Mouse (Mus musculus) lung, embryonic 15.5 days (tissue): ENCODE measurements around the gene Selp. TPM values are rescaled to one million over a fixed set of nuclear protein-coding genes. Genes with fewer than 3 reads are reported as not detected.

Source experiments
- ATAC-seq: fragments of 200-750 bp; cut with Nextera tagmentation; 2 replicates; pipeline ENCODE4 v1.8.0; 2017; ENCODE audit warnings: moderate number of reproducible peaks, borderline replicate concordance; ENCODE audit not compliant: low FRiP score, low TSS enrichment; ENCODE audit errors: extremely low read depth
- H3K27ac ChIP-seq: fragments of 300-500 bp; sonication (generic); 2 replicates; pipeline ENCODE4 v1.5.1; 2015; ENCODE audit warnings: moderate library complexity, mild to moderate bottlenecking, inconsistent platforms
- H3K27me3 ChIP-seq: fragments of 300-500 bp; sonication (generic); 2 replicates; pipeline ENCODE4 v1.6.1; 2015; ENCODE audit warnings: inconsistent platforms
- H3K36me3 ChIP-seq: fragments of 300-500 bp; sonication (generic); 2 replicates; pipeline ENCODE4 v1.6.1; 2015; ENCODE audit warnings: inconsistent platforms
- H3K4me1 ChIP-seq: fragments of 300-500 bp; sonication (generic); 2 replicates; pipeline ENCODE4 v1.6.1; 2015; ENCODE audit warnings: inconsistent platforms
- H3K4me2 ChIP-seq: fragments of 300-500 bp; sonication (generic); 2 replicates; pipeline ENCODE4 v1.6.1; 2015; ENCODE audit warnings: inconsistent platforms, mild to moderate bottlenecking, moderate library complexity
- H3K4me3 ChIP-seq: fragments of 300-500 bp; sonication (generic); 2 replicates; pipeline ENCODE4 v1.5.1; 2015; ENCODE audit warnings: mild to moderate bottlenecking, inconsistent platforms
- H3K9ac ChIP-seq: fragments of 300-500 bp; sonication (generic); 2 replicates; pipeline ENCODE4 v1.6.1; 2015; ENCODE audit warnings: inconsistent platforms
- H3K9me3 ChIP-seq: fragments of 300-500 bp; sonication (generic); 2 replicates; pipeline ENCODE4 v1.6.1; 2016; ENCODE audit warnings: inconsistent platforms
- whole genome bisulfite sequencing: fragments of 180-500 bp; shearing (Covaris S2); methylation state at CpG from one replicate; pipeline ENCODE4 v1.1.7; 2015; 5-methylcytosine and 5-hydroxymethylcytosine counted together
- polyA plus RNA-seq: library from polyadenylated mRNA; unstranded; fragments of >200 nt; fragmentation: Nextera tagmentation; extraction: Ambion mirVana; gene quantifications from 2 replicates; pipeline ENCODE4 v1.2.1, GENCODE M21; 2015

Gene Selp
- polyA plus RNA-seq, 1 experiment from 2014 or later = 0.37 TPM

DNA sequence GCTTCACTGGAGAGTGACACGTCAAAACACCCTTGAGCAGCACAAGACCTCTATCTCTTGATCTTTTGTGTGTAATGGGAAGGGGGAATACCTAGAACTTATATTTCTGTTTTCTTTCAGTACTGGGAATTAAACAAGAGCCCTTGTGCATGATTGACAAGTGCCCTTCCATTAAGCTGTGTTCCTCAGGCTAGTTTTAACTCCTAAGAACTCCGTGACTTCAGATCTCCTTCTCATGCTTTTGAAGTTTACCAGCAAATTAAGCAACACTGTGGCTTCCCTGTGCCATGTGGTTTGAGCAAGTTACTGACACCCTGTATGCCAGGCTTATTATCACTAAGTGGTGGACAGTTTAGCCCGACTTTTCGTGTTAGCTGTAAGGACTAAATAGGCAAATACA, 32.0 kb upstream of the Selp start:
- no peak overlapping the region for H3K27ac ChIP-seq
- H3K27me3 ChIP-seq = no peaks in the 10 kb centered on the region
- no peak for ATAC-seq
- H3K4me3 ChIP-seq = no peak overlapping the region
- 81% methylated on average over 4 of the region's 4 CpGs for WGBS
- no peaks in the 10 kb centered on the region for H3K4me1 ChIP-seq
- H3K36me3 ChIP-seq = no peaks in the 10 kb centered on the region
- no peak overlapping the region for H3K9ac ChIP-seq
- no peak overlapping the region for H3K4me2 ChIP-seq
- H3K9me3 ChIP-seq = no peaks in the 10 kb centered on the region

GRCm38 (mm10) chr1:164086797-164087196, 28.3 kb upstream of the Selp start:
- no peaks in the 10 kb centered on the region for H3K36me3 ChIP-seq
- 81% methylated on average over 3 of the region's 3 CpGs for WGBS

GRCm38 (mm10) chr1:164087872-164088271, 27.2 kb upstream of the Selp start:
- Histone ChIP-seq H3K4me2 (no peak overlapping the region), H3K4me1 (no peaks in the 10 kb centered on the region), H3K9me3 (no peaks in the 10 kb centered on the region), H3K27me3 (no peaks in the 10 kb centered on the region), H3K36me3 (no peaks in the 10 kb centered on the region), H3K9ac (no peak overlapping the region), H3K4me3 (no peak overlapping the region), H3K27ac (no peak overlapping the region)
- WGBS = 87% methylated on average over 5 of the region's 5 CpGs
- no peak for ATAC-seq

More at GRCm38 (mm10) chr1:164086797-164087196, 28.3 kb upstream of the Selp start:
- no peak overlapping the region for H3K27ac ChIP-seq
- no peak overlapping the region for H3K4me3 ChIP-seq
- H3K9ac ChIP-seq = no peak overlapping the region
- no peak for ATAC-seq
- no peaks in the 10 kb centered on the region for H3K27me3 ChIP-seq
- no peak overlapping the region for H3K4me2 ChIP-seq
- H3K9me3 ChIP-seq = no peaks in the 10 kb centered on the region
- no peaks in the 10 kb centered on the region for H3K4me1 ChIP-seq

DNA sequence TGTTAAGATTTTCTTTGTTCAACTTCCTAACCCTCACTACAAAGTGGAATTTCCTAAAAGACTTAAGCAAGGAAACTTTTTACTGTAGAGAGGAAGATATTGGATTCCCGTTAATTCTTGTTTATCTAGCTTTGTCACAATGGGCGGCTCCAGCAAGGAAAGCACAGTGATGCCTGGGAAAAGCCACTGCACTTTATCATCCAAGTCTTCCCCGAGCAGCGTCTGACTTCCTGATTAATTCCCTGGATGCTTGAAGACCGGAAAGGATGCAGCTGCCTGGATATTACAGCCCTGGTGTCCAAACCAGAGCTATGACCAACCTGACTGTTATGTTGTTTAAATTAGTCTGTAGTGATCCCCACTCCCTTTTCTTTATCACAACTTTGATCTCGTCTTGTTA, 18.3 kb upstream of the Selp start:
- H3K36me3 ChIP-seq = no peaks in the 10 kb centered on the region
- no peak overlapping the region for H3K9ac ChIP-seq
- 27% methylated on average over 6 of the region's 6 CpGs for WGBS
- no peak for ATAC-seq
- H3K9me3 ChIP-seq = no peaks in the 10 kb centered on the region
- no peak overlapping the region for H3K4me2 ChIP-seq
- no peaks in the 10 kb centered on the region for H3K27me3 ChIP-seq
- no peak overlapping the region for H3K4me3 ChIP-seq
- H3K27ac ChIP-seq = no peak overlapping the region
- H3K4me1 ChIP-seq = no peaks in the 10 kb centered on the region

DNA sequence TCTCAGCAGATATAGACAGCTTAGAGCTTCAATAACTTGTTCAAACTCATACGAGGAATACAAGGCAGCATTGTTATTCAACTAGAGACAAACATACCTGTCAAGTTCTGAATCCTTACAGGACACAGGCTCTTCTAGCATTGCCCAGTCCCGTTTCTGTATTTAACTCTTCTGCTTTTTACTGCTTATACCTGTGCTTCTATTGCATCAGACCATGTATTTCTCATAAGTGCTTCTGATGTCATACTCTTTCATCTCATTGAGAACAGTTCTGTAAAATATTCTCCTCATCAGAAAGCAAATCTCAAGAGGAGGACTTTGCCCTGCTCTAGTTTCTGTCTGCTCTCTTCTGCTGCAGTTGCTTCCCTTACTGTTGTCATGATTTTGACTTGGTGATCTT, 17.2 kb upstream of the Selp start:
- Histone ChIP-seq H3K36me3 (no peaks in the 10 kb centered on the region), H3K27ac (no peak overlapping the region), H3K9ac (no peak overlapping the region), H3K4me2 (no peak overlapping the region), H3K4me3 (no peak overlapping the region), H3K9me3 (no peaks in the 10 kb centered on the region), H3K4me1 (no peaks in the 10 kb centered on the region), H3K27me3 (no peaks in the 10 kb centered on the region)
- WGBS = 73% methylated on average over 2 of the region's 2 CpGs
- ATAC-seq = no peak

GRCm38 (mm10) chr1:164098372-164098771, 16.7 kb upstream of the Selp start:
- H3K36me3 ChIP-seq = no peaks in the 10 kb centered on the region
- no peaks in the 10 kb centered on the region for H3K9me3 ChIP-seq
- no peaks in the 10 kb centered on the region for H3K27me3 ChIP-seq
- no peak overlapping the region for H3K4me2 ChIP-seq
- no peak overlapping the region for H3K27ac ChIP-seq
- H3K9ac ChIP-seq = no peak overlapping the region
- no peak for ATAC-seq
- H3K4me1 ChIP-seq = no peaks in the 10 kb centered on the region
- WGBS = 58% methylated on average over 2 of the region's 2 CpGs
- no peak overlapping the region for H3K4me3 ChIP-seq

- H3K36me3 ChIP-seq = no peaks in the 10 kb centered on the region
- no peak for ATAC-seq
- no peak overlapping the region for H3K27ac ChIP-seq
- no peaks in the 10 kb centered on the region for H3K4me1 ChIP-seq
- no peaks in the 10 kb centered on the region for H3K27me3 ChIP-seq
- H3K4me2 ChIP-seq = no peak overlapping the region
- no peak overlapping the region for H3K9ac ChIP-seq
- 62% methylated on average over 2 of the region's 2 CpGs for WGBS
- H3K4me3 ChIP-seq = no peak overlapping the region
- H3K9me3 ChIP-seq = no peaks in the 10 kb centered on the region
These were observed 5.3 kb upstream of the Selp start for GRCm38 (mm10) chr1:164109763-164110162.

DNA sequence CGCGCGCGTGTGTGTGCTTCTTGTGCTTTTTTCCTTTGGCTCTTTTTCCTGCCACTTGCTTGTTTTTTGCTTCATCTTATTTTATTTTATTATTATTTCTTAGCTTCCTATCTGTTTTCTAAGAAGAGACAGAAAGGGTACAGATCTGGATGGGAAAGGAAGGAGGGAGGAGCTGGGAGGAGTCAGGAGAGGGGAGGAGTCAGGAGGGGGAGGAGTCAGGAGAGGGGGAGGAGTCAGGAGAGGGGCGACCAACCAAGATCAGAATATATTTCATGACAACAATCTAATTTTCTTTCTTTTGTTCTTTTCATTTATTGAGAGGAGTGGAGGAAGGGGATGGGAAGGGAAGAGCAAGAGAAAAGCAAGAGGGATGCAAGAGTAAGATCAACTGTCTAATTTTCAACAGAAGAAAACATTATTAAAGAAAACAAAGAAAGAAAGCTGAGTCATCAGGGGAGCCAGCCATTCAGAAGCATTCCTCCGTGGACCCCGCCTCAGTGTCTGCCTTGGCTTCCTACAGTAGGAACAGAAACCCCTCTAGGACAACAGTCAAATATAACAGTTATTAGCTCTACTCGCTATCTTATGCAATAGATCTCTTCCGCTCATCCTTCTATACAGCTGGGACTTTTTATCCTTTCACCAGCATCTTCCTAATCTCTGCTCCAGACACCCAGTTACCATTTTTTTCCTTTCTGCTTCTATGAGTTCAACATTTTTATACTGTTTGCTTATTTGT, 4.3 kb upstream of the Selp start:
- H3K27me3 ChIP-seq = no peaks in the 10 kb centered on the region
- ATAC-seq = no peak

DNA sequence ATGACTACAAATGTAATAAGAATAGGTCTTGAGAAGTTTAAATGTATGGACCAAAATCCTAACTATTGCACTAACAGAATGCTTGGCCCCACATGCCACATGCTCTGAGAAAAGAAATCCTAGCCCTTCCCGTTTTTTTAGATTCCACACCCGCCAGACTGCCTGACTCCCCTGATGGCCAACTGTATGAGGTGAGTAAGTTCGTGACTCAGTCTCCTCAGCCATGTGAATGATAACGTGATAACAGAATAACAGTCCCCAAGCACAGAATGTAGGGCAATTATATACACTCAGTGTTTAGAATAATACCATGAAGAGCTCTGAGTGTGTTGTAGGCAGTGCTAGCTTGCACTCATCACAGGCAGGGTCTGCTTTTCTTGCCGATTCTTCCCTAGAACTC, 784 bp upstream of the Selp start:
- H3K4me3 ChIP-seq = no peak overlapping the region
- no peak for ATAC-seq
- WGBS = 72% methylated on average over 5 of the region's 5 CpGs
- H3K4me2 ChIP-seq = no peak overlapping the region
- H3K4me1 ChIP-seq = no peaks in the 10 kb centered on the region
- H3K36me3 ChIP-seq = no peaks in the 10 kb centered on the region
- H3K9ac ChIP-seq = no peak overlapping the region
- H3K9me3 ChIP-seq = no peaks in the 10 kb centered on the region
- H3K27ac ChIP-seq = no peak overlapping the region
- no peaks in the 10 kb centered on the region for H3K27me3 ChIP-seq

More for the DNA sequence above, 4.3 kb upstream of the Selp start:
- Histone ChIP-seq H3K9me3 (no peaks in the 10 kb centered on the region), H3K4me2 (no peak overlapping the region), H3K9ac (no peak overlapping the region), H3K36me3 (no peaks in the 10 kb centered on the region), H3K4me3 (no peak overlapping the region), H3K4me1 (no peaks in the 10 kb centered on the region), H3K27ac (no peak overlapping the region)
- 90% methylated on average over 9 of the region's 9 CpGs for WGBS

- no peak for ATAC-seq
- Histone ChIP-seq H3K4me1 (no peaks in the 10 kb centered on the region), H3K36me3 (no peaks in the 10 kb centered on the region), H3K27me3 (no peaks in the 10 kb centered on the region), H3K9me3 (no peaks in the 10 kb centered on the region), H3K27ac (no peak overlapping the region), H3K4me2 (no peak overlapping the region), H3K4me3 (no peak overlapping the region), H3K9ac (no peak overlapping the region)
- WGBS = 77% methylated on average over 6 of the region's 6 CpGs
These were observed 583 bp downstream of the Selp start for GRCm38 (mm10) chr1:164115647-164116046.

- Histone ChIP-seq H3K9ac (no peak overlapping the region), H3K27me3 (no peaks in the 10 kb centered on the region), H3K4me1 (no peaks in the 10 kb centered on the region), H3K4me3 (no peak overlapping the region), H3K4me2 (no peak overlapping the region), H3K9me3 (no peaks in the 10 kb centered on the region), H3K27ac (no peak overlapping the region), H3K36me3 (no peaks in the 10 kb centered on the region)
- WGBS = 81% methylated on average over 6 of the region's 6 CpGs
- ATAC-seq = no peak
These were observed 2.8 kb downstream of the Selp start for GRCm38 (mm10) chr1:164117869-164118268.

DNA sequence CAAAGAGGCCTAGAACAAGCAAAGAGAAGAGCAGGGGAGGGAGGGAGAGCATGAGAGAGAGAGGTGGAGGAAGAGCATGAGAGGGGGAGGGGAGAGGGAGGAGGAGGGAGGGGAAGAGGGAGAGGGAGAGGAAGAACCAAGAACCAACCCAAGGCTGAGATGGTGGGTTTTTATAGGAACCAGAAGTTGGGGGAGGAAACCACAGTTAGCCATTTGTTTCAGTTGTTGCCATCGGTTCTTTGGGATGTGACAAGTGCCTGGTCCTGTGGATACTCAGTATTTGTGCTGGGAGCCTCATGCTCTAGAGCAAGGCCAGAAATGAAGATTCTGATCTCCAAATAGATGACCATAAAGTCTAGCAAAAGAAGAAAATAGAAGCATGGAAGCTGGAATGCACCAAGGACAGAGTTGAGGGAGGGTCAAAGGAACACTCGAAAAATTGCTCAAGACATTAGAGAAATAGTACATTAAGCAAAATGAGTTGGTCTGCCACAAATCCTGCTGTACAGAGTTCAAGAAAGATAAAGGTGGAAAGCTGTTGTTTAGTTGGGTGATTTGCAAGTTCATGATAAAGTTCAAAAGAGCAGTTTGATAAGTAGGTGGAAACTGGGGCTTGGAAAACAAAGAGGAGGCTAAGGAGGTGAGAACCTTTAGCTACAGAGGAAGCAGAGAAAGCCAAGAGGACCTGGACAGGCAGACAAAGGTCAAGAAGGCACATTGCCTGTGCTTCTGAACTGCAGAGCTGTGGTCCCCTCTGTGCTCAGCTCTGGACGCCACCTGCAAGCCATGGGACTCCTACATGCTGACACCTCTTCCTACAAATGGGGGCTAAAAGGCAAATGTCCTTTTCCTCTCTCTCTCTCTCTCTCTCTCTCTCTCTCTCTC, 5.1 kb downstream of the Selp start:
- Histone ChIP-seq H3K4me1 (no peaks in the 10 kb centered on the region), H3K27ac (no peak overlapping the region; the same call in 1 of the 2 replicates), H3K36me3 (no peaks in the 10 kb centered on the region), H3K27me3 (no peaks in the 10 kb centered on the region), H3K9ac (no peak overlapping the region), H3K9me3 (no peaks in the 10 kb centered on the region), H3K4me3 (no peak overlapping the region), H3K4me2 (no peak overlapping the region)
- ATAC-seq = no peak
- 63% methylated on average over 3 of the region's 3 CpGs for WGBS
